Mouse (Mus musculus) midbrain, embryonic 13.5 days (tissue): Measurements from ENCODE around the gene Cflar. TPM values are rescaled to one million over a fixed set of nuclear protein-coding genes. Genes with fewer than 3 reads are reported as not detected.
"Not testable (repeated sequence)": the region's sequence is repeated elsewhere in the genome, so short reads cannot be mapped to it uniquely, and the experiment has no call there.

ENCODE experiments used
- ATAC-seq: fragments of 200-750 bp; cut with Nextera tagmentation; 2 replicates; pipeline ENCODE4 v1.8.0; 2017; ENCODE audit warnings: mild to moderate bottlenecking, moderate TSS enrichment, moderate library complexity
- H3K27ac ChIP-seq: fragments of 300-500 bp; sonication (generic); 2 replicates; pipeline ENCODE4 v1.5.1; 2015; ENCODE audit warnings: inconsistent platforms, mild to moderate bottlenecking, moderate library complexity
- H3K27me3 ChIP-seq: fragments of 300-500 bp; sonication (generic); 2 replicates; pipeline ENCODE4 v1.6.1; 2015; ENCODE audit warnings: mild to moderate bottlenecking, inconsistent platforms
- H3K36me3 ChIP-seq: fragments of 300-500 bp; sonication (generic); 2 replicates; pipeline ENCODE4 v1.6.1; 2015; ENCODE audit warnings: mild to moderate bottlenecking, inconsistent platforms
- H3K4me1 ChIP-seq: fragments of 300-500 bp; sonication (generic); replicated peaks from 2 replicates; pipeline ENCODE4 v1.6.1; 2015; ENCODE audit warnings: inconsistent platforms
- H3K4me2 ChIP-seq: fragments of 300-500 bp; sonication (generic); replicated peaks from 2 replicates; pipeline ENCODE4 v1.6.1; 2015; ENCODE audit warnings: moderate library complexity, mild to moderate bottlenecking, inconsistent platforms
- H3K4me3 ChIP-seq: fragments of 300-500 bp; sonication (generic); replicated peaks from 2 replicates; pipeline ENCODE4 v1.5.1; 2015; ENCODE audit warnings: mild to moderate bottlenecking, inconsistent platforms
- H3K9ac ChIP-seq: fragments of 300-500 bp; sonication (generic); replicated peaks from 2 replicates; pipeline ENCODE4 v1.6.1; 2015; ENCODE audit warnings: mild to moderate bottlenecking, inconsistent platforms
- H3K9me3 ChIP-seq: fragments of 300-500 bp; sonication (generic); 2 replicates; pipeline ENCODE4 v1.6.1; 2016; ENCODE audit warnings: mild to moderate bottlenecking, inconsistent platforms
- WGBS: fragments of 180-500 bp; shearing (Covaris S2); methylation state at CpG from one replicate; pipeline ENCODE4 v1.1.7; 2015; 5-methylcytosine and 5-hydroxymethylcytosine counted together
- polyA plus RNA-seq: library from polyadenylated mRNA; unstranded; fragments of >200 nt; fragmentation: Nextera tagmentation; extraction: Ambion mirVana; gene quantifications from 2 replicates; pipeline ENCODE4 v1.2.1, GENCODE M21; 2015

Gene Cflar
- polyA plus RNA-seq, 1 experiment from 2014 or later, result 16.4 TPM

GRCm38 (mm10) chr1:58796853-58797252 is 85.5 kb downstream of the Cflar start:
- Histone ChIP-seq H3K9me3 (no peaks in the 10 kb centered on the region), H3K4me1 (peaks cover 12% of the 10 kb centered on the region), H3K36me3 (no peaks in the 10 kb centered on the region), H3K4me2 (no peak overlapping the region), H3K27ac (no peak overlapping the region), H3K27me3 (peaks cover 7% of the 10 kb centered on the region; the same call in 1 of the 2 replicates), H3K4me3 (no peak overlapping the region), H3K9ac (no peak overlapping the region)
- 81% methylated on average over 4 of the region's 4 CpGs for WGBS
- no peak for ATAC-seq

- no peak overlapping the region for H3K4me2 ChIP-seq
- H3K27ac ChIP-seq, result no peak overlapping the region
- no peak overlapping the region for H3K4me3 ChIP-seq
- peaks cover 12% of the 10 kb centered on the region for H3K4me1 ChIP-seq
- peaks cover 7% of the 10 kb centered on the region; the same call in 1 of the 2 replicates for H3K27me3 ChIP-seq
- no peak overlapping the region for H3K9ac ChIP-seq
- no peaks in the 10 kb centered on the region for H3K36me3 ChIP-seq
- ATAC-seq, result no peak
- no peaks in the 10 kb centered on the region for H3K9me3 ChIP-seq
- WGBS, result 91% methylated on average over 2 of the region's 2 CpGs
These were observed 86.1 kb downstream of the Cflar start for GRCm38 (mm10) chr1:58797370-58797769.

- 96% methylated on average over 4 of the region's 4 CpGs for WGBS
- peaks cover 7% of the 10 kb centered on the region; the same call in 1 of the 2 replicates for H3K27me3 ChIP-seq
- H3K4me1 ChIP-seq, result peaks cover 12% of the 10 kb centered on the region
- H3K4me2 ChIP-seq, result no peak overlapping the region
- H3K4me3 ChIP-seq, result no peak overlapping the region
- H3K36me3 ChIP-seq, result no peaks in the 10 kb centered on the region
- H3K27ac ChIP-seq, result no peak overlapping the region
- ATAC-seq, result no peak
- no peak overlapping the region for H3K9ac ChIP-seq
- no peaks in the 10 kb centered on the region for H3K9me3 ChIP-seq
These were observed 87.6 kb downstream of the Cflar start for GRCm38 (mm10) chr1:58798911-58799310.

GRCm38 (mm10) chr1:58800644-58801043 is 89.3 kb downstream of the Cflar start:
- not testable (repeated sequence) for H3K4me2 ChIP-seq, H3K4me1 ChIP-seq, H3K27me3 ChIP-seq, H3K9ac ChIP-seq, ATAC-seq, H3K9me3 ChIP-seq, H3K27ac ChIP-seq, H3K36me3 ChIP-seq, H3K4me3 ChIP-seq
- 82% methylated on average over 7 of the region's 7 CpGs for WGBS

GRCm38 (mm10) chr1:58801558-58802285 is 90.4 kb downstream of the Cflar start:
- Histone ChIP-seq H3K36me3 (no peaks in the 10 kb centered on the region), H3K27ac (no peak overlapping the region), H3K4me2 (no peak overlapping the region), H3K9ac (no peak overlapping the region), H3K9me3 (no peaks in the 10 kb centered on the region), H3K27me3 (no peaks in the 10 kb centered on the region), H3K4me3 (no peak overlapping the region), H3K4me1 (no peaks in the 10 kb centered on the region)
- ATAC-seq, result no peak
- 91% methylated on average over 8 of the region's 8 CpGs for WGBS

- H3K4me3 ChIP-seq, result no peak overlapping the region
- no peaks in the 10 kb centered on the region for H3K4me1 ChIP-seq
- H3K27ac ChIP-seq, result no peak overlapping the region
- H3K4me2 ChIP-seq, result no peak overlapping the region
- WGBS, result 85% methylated on average over 18 of the region's 18 CpGs
- H3K27me3 ChIP-seq, result no peaks in the 10 kb centered on the region
- no peaks in the 10 kb centered on the region for H3K36me3 ChIP-seq
- no peak for ATAC-seq
- H3K9me3 ChIP-seq, result no peaks in the 10 kb centered on the region
- no peak overlapping the region for H3K9ac ChIP-seq
These were observed 91.3 kb downstream of the Cflar start for GRCm38 (mm10) chr1:58802322-58803273.

GRCm38 (mm10) chr1:58803531-58803930 is 92.2 kb downstream of the Cflar start:
- H3K27ac ChIP-seq, result no peak overlapping the region
- WGBS, result 90% methylated on average over 6 of the region's 6 CpGs
- H3K4me2 ChIP-seq, result no peak overlapping the region
- H3K4me1 ChIP-seq, result no peaks in the 10 kb centered on the region
- ATAC-seq, result no peak
- no peaks in the 10 kb centered on the region for H3K27me3 ChIP-seq
- no peaks in the 10 kb centered on the region for H3K9me3 ChIP-seq
- H3K36me3 ChIP-seq, result no peaks in the 10 kb centered on the region
- H3K4me3 ChIP-seq, result no peak overlapping the region
- no peak overlapping the region for H3K9ac ChIP-seq

- H3K4me3 ChIP-seq, result no peak overlapping the region
- no peaks in the 10 kb centered on the region for H3K9me3 ChIP-seq
- WGBS, result 81% methylated on average over 3 of the region's 3 CpGs
- no peaks in the 10 kb centered on the region for H3K4me1 ChIP-seq
- no peaks in the 10 kb centered on the region for H3K36me3 ChIP-seq
- H3K27me3 ChIP-seq, result no peaks in the 10 kb centered on the region
- H3K9ac ChIP-seq, result no peak overlapping the region
- no peak overlapping the region for H3K27ac ChIP-seq
- no peak overlapping the region for H3K4me2 ChIP-seq
- no peak for ATAC-seq
These were observed 95.3 kb downstream of the Cflar start for GRCm38 (mm10) chr1:58806651-58807050.

Other genes starting within 250 kb of the Cflar start
- 24.6 and 24.7 TPM in 2 replicates for gene Orc2, start 206.4 kb upstream of the Cflar start, polyA plus RNA-seq
- 11.0 and 13.9 TPM in 2 replicates for gene Fam126b, start 125.2 kb upstream of the Cflar start, polyA plus RNA-seq
- 196 and 203 TPM in 2 replicates for gene Ndufb3, start 125.1 kb upstream of the Cflar start, polyA plus RNA-seq
- not detected in 2 replicates for gene Als2cr12, start 15.5 kb upstream of the Cflar start, polyA plus RNA-seq
- gene Casp8, start 83.9 kb downstream of the Cflar start, polyA plus RNA-seq, result 5.4 and 6.7 TPM in 2 replicates